Mouse (Mus musculus) left cerebral cortex, postnatal 25 days (tissue): ENCODE measurements around the gene Pabpc1l. TPM values are rescaled to one million over a fixed set of nuclear protein-coding genes. Genes with fewer than 3 reads are reported as not detected.
"Not testable (repeated sequence)": the region's sequence is repeated elsewhere in the genome, so short reads cannot be mapped to it uniquely, and the experiment has no call there.

Source experiments
- DNase-seq, 2 experiments: peaks; one replicate each; pipeline ENCODE4 v3.0.0; 2022; ENCODE audit warnings: low spot score in 2 of 2, mixed read lengths in 1 of 2
- intact Hi-C: fragments of 180-260 bp; cut with DNase I; formaldehyde crosslinking; loops from one replicate; pipeline ENCODE4 v1.15.1; 2025
- total RNA-seq, 2 experiments: library from RNA; stranded (reverse); gene quantifications; 2 replicates each; pipeline ENCODE4 v1.2.3; 2021

The Pabpc1l gene
- total RNA-seq, 2 experiments from 2014 or later = 0.71 TPM; not detected in 1

- no peak for DNase-seq
- intact Hi-C loops = no loop called here
Observed at GRCm38 (mm10) chr2:164031147-164031546, 5.9 kb downstream of the Pabpc1l start.

DNA sequence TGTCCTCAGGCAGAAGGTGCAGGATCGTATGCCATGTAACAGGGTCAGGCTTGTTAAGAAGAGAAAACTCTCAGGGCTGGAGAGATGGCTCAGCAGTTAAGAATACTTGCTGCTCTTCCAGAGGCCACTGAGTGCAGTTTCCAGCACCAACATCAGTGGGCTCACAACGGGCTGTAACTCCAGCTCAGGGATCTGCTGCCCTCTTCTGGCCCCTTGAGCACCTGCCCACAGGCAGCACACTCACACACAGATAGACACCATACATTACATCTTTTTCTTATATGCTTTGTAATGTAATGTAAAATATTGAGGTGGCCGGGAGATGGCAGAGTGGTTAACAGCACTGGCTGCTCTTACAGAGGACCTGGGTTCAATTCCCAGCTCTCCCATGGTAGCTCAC is 7.7 kb downstream of the Pabpc1l start:
- intact Hi-C loops = no loop called here

DNA sequence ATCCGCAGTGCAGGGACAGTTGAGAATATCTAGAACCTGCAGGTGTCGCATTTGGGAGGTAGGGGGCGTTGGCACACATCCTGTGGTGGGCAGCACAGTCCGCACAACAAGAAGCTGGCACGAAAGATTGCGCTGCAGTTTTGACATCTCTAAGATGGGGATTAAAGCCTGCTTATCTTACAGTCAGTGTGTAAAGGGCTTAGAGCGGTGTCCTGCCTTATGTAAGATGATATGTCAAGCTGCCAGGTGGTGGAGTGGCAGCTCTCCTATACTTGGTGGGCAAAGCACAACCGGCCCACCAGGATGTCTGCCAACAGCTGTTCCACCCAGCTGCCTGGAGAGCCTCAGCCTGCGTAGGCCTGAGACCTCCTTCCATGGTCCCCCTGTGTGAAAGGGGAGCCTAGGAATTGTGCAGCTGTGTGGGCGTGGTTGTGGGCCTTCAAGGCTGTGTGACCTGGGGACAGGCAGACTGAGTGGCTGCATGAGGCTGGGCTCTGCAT is 11.3 kb downstream of the Pabpc1l start:
- intact Hi-C loops = no loop called here
- no peak for DNase-seq

More for the DNA sequence above, 7.7 kb downstream of the Pabpc1l start:
- DNase-seq = no peak

DNA sequence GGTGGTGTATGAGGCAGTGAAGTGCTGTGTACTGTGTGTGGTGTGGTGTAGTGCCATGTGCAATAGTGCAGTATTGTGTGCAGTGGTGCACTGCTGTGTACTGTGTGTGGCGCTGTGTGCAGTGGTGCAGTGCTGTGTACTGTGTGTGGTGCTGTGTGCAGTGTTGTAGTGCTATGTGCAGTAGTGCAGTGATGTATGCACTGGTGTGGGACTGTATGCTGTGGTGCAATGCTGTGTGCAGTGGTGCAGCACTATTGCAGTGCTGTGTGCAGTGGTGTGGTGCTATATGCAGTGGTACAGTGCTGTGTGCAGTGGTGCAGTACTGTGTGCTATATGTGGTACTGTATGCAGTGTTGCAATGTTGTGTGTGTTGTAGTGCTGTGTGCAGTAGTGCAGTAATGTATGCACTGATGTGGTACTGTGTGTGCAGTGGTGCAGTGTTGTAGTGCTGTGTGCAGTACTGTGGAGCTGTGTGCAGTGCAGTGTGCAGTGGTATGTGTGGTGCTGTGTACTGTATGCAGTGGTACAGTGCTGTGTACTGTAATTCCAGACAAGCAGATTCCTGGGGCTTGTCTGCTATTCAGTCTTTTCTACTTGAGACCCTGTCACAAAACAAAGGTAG is 13.3 kb downstream of the Pabpc1l start:
- intact Hi-C loops = no loop called here
- DNase-seq = no peak

GRCm38 (mm10) chr2:164040949-164041348 is 15.7 kb downstream of the Pabpc1l start:
- DNase-seq = no peak
- intact Hi-C loops = no loop called here

GRCm38 (mm10) chr2:164041523-164041922 is 16.3 kb downstream of the Pabpc1l start:
- no peak for DNase-seq
- intact Hi-C loops = no loop called here

DNA sequence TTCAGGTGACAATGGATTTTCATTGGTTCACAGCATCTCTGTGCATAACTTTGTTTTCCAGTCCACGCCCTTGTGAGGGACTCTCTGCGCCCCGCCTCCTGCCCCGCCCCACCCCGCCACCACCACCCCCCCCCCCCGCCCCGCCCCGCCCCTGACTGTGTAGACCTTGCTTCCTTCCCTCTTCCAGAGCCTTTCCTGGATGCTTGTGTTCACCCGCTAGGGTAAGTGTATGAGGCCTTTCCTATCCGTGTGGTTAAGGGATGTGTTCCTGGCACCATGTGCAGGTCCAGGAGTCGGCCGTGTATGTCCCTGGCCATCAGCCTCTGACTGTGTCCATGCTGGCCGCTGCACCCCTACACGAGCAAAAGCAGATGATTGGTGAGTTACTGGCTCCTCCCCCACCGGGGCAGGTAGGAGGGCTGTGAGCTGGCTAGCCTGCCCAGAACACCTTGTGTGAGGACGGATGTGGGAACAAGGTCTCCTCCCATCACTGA is 22.0 kb downstream of the Pabpc1l start:
- intact Hi-C loops = no loop called here
- no peak for DNase-seq

DNA sequence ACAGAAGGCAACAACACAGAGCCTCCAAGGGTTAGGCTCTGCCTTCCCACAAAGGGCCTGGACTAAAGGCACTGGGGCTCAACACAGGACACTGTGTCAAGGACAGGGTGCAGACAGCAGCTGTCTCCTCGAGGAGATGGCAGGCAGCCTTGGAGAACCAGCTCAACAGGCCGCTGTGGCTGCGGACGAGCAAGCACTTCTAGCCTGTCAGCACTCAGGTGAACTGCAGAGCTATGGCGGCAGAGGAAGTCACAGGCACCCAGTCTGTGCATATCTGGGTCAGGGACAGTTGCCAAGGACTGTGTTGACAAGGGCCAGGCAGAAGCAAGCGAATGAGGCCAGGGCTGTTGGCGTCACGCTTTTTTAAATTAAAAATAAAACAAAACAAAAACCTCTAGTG is 28.5 kb downstream of the Pabpc1l start:
- DNase-seq = peak in 1 of 2 experiments; percentile 43
- intact Hi-C loops = no loop called here

DNA sequence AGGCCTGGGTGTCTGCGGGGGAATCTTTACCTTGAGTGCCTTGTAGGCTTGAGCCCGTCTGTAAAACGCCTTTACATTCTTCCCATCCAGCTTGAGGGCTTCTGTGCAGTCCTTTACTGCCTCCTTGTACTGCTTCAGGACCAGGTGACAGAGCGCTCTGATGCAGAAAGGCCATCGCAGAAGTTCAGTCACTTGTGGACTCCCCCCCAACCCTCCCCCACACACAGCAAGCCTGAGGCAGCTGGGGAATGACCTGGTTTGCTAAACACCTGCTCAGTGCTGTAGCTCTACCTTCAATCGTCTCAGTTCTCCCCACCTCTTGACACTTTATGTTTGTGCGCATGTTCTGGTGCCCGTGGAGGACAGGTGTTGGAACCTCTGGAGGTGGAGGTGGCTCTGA is 29.4 kb downstream of the Pabpc1l start:
- intact Hi-C loops = no loop called here
- no peak for DNase-seq

DNA sequence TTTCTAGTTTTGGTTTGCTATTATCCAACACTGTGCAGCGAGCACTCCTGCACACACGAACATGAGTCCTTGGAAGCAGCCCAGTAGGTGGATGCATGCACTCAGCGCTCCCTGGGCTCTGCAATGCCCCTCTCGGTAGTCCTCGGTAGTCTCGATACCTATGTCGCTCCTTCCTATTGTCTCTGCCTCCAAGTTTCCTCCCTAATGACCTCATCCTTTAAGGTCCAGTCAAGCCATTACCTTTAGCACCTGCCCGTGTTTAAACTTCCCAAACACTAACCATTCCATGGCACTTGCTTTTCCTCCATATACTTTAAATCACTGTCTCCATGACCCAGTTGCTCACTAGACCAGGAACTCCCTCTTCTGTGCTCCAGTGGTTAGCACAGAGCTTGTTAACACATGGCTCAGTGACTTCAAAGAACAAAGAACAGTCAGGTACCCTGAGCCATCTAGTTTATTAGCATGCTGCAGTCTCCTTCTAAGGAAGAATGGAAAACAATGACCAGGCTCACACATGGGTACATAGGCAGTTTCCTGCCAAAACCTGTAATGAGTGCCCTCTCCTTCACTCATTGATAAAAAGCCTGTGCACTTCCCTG is 34.5 kb downstream of the Pabpc1l start:
- DNase-seq = no peak
- intact Hi-C loops = no loop called here

- intact Hi-C loops = loop anchor here (2.0 kb wide), 1 partner anchor 75 kb away; the partner anchor contains the start of gene Ywhab
- DNase-seq = peak in 1 of 2 experiments; percentile 54
Observed at GRCm38 (mm10) chr2:164070142-164070764, 45.0 kb downstream of the Pabpc1l start, which contains the start of gene Stk4. Gene Stk4, plus strand, starts transcription at chr2:164070322.

DNA sequence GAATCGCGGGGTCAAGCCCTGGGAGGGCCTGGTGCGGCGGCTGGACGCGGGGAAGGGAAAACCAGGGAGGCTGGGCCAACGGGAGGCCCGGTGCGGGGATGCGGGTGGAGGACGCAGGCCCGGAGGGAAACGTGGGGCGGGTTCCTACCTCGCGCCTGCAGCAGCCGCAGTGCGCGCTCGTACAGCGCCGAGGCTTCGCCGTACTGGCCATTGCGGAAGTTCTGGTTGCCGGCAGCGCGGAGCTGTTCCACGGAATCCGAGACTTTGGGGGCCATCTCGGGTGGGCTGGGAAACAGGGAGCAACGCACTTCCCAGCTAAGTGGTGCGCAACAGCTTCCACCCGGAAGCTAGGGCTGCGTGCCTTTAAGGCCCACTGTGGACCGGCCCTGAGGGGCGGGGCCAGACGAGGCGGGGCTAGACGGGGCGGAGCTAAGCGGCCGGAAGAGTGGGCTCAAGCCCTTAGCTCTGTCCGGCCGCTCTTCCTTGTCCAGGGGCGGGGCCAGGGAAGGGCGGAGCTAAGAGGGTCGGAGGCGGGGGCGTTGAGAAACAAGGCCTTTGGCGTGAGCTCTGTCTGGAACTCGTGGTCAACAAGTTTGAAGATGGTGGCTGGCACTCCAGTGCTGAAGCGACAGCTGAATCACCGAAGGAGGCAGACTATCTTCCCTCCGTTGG is 45.7 kb downstream of the Pabpc1l start, which contains the start of gene Tomm34:
TSS of gene Tomm34 (minus strand) at position 405 of the 672 bp plus-strand sequence.
- intact Hi-C loops = loop anchor here (2.0 kb wide), 1 partner anchor 76 kb away; the partner anchor contains the start of gene Ywhab
- DNase-seq = peak; percentile 85 to 90

- intact Hi-C loops = loop anchor here (2.0 kb wide), 1 partner anchor 77 kb away; the partner anchor contains the start of gene Ywhab
Observed at GRCm38 (mm10) chr2:164071437-164071820, 46.2 kb downstream of the Pabpc1l start.

GRCm38 (mm10) chr2:164072109-164072508 is 46.9 kb downstream of the Pabpc1l start:
- DNase-seq = no peak
- intact Hi-C loops = no loop called here

More at GRCm38 (mm10) chr2:164071437-164071820, 46.2 kb downstream of the Pabpc1l start:
- not testable (repeated sequence) for DNase-seq

- DNase-seq = no peak
- intact Hi-C loops = no loop called here
Observed at GRCm38 (mm10) chr2:164073120-164073519, 47.9 kb downstream of the Pabpc1l start.

- peak; percentile 96 to 99 for DNase-seq
- intact Hi-C loops = no loop called here
Observed at GRCm38 (mm10) chr2:164073918-164074578, 48.8 kb downstream of the Pabpc1l start.

- intact Hi-C loops = no loop called here
- DNase-seq = no peak
Observed at GRCm38 (mm10) chr2:164075088-164075487, 49.8 kb downstream of the Pabpc1l start.

DNA sequence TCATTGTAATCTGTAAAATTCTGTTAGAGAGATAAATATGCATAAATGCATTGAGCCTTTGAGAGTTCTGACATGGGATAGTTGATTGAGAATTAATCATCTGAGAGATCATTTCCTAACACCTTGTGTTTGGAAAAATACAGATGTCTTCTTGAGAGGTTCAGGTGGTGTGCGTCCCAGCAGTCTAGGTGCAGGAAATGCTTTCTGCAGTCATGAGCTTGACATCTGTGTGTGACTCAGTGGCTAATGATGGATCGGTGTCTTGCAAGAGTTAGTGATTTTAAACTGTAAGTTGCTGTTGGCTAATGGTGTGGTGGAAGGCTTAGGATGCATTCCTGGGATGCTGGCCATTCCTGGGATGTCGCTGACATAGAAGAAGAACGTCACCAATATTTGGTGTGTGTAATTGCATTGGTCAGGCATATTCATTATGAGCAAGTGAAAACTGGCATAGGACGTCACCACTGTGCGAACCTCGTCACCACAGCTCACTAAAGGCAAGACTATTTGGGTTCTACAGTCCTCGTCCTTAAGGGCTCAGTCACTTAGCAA is 51.7 kb downstream of the Pabpc1l start:
- intact Hi-C loops = no loop called here
- no peak for DNase-seq

GRCm38 (mm10) chr2:164077875-164078274 is 52.6 kb downstream of the Pabpc1l start:
- DNase-seq = no peak
- intact Hi-C loops = no loop called here
